In the genomic region with DNA sequence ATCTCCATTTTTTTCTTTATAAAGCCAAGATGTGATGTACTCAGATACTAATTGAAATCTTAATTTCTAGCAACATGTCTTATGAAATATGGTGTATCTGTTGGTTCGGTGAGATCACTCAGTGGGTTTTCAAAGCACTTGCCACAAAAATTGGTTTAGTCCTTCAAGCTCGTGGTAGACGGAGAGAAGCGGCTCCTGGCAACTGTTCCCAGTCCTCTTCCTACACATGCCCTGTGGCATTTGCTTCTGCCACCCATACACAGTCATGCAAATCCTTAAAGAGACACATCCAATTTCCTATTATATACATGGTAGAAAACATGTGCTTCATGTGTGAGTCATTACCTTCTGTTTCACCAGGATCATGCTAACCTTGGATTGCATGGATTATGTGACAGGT, we compare ENCODE assay signal across 18 mouse cellular contexts. TPM values are rescaled to one million over a fixed set of nuclear protein-coding genes. Genes with fewer than 3 reads are reported as not detected.
DNase-seq lines count a peak whose midpoint lies in the region; ATAC-seq and TF ChIP-seq lines count a peak whose summit lies in the region.
"Had no signal": no experiment of that assay in that cellular context is flagged by ENCODE, and none has a peak within 500 bp of the region (broad histone marks: within the 10 kb centered on the region; RNA-seq: fewer than 3 reads in every experiment).

No protein-coding gene starts in this region.

- no peak for ATAC-seq in heart, embryonic 16.5 days (replicated peaks; ENCODE audit: extremely low read depth, insufficient read depth, low FRiP score)
- no peak for ATAC-seq in liver, embryonic 11.5 days (replicated peaks; ENCODE audit: low FRiP score)
- ATAC-seq: inflammation-experienced regulatory T-cells, adult 6 months; Patski had no signal

- H3K4me2 ChIP-seq in heart, embryonic 16.5 days (ENCODE audit: low read depth, low read length) = peak overlapping the region; percentile 48; the same call in 1 of the 2 replicates
- no peak overlapping the region for H3K4me2 ChIP-seq in liver, embryonic 11.5 days
- H3K4me2 ChIP-seq: limb, embryonic 12.5 days had no signal

- WGBS in heart, embryonic 16.5 days = 67% methylated on average over 4 of the region's 4 CpGs
- 72% methylated on average over 4 of the region's 4 CpGs for WGBS in liver, adult 2 months
- 85% methylated on average over 4 of the region's 4 CpGs for WGBS in liver, embryonic 11.5 days
- WGBS in small intestine, adult 2 months = 37% methylated on average over 4 of the region's 4 CpGs

- TF ChIP-seq POLR2A in liver, adult 2 months (IDR thresholded peaks at IDR 0.05; ENCODE audit: extremely low read depth, insufficient read depth, low read length) = no peak
- no peak for TF ChIP-seq POLR2A in bone marrow macrophage, adult 2 months (IDR thresholded peaks at IDR 0.05; ENCODE audit: borderline replicate concordance, low read depth, low read length)
- TF ChIP-seq POLR2A in small intestine, adult 2 months (IDR thresholded peaks at IDR 0.05; ENCODE audit: low read depth, low read length) = no peak

- no peaks in the 10 kb centered on the region for H3K27me3 ChIP-seq in heart, embryonic 16.5 days (ENCODE audit: control insufficient read depth, insufficient read depth, low read length)
- H3K27me3 ChIP-seq in liver, adult 2 months (ENCODE audit: control insufficient read depth, insufficient read depth, low read length) = no peaks in the 10 kb centered on the region
- H3K27me3 ChIP-seq in liver, embryonic 11.5 days (replicated peaks; ENCODE audit: control insufficient read depth, insufficient read depth, low read length) = no peaks in the 10 kb centered on the region
- no peaks in the 10 kb centered on the region for H3K27me3 ChIP-seq in small intestine, adult 2 months (ENCODE audit: control insufficient read depth, insufficient read depth, low read length)
- H3K27me3 ChIP-seq: limb, embryonic 12.5 days; lung, embryonic 15.5 days; neural tube, embryonic 15.5 days; Patski had no signal

- H3K79me2 ChIP-seq in liver, adult 2 months (ENCODE audit: control insufficient read depth, insufficient read depth, low read length) = peaks cover 35% of the 10 kb centered on the region

- H3K36me3 ChIP-seq in heart, embryonic 16.5 days (ENCODE audit: control insufficient read depth, insufficient read depth) = peaks cover 22% of the 10 kb centered on the region
- H3K36me3 ChIP-seq in liver, adult 2 months (ENCODE audit: control insufficient read depth, insufficient read depth, low read length) = 0 out of 2 replicates have a peak, but pooled peaks cover 3% of the 10 kb centered on the region
- peaks cover 2% of the 10 kb centered on the region; the same call in 1 of the 2 replicates for H3K36me3 ChIP-seq in liver, embryonic 11.5 days (ENCODE audit: control insufficient read depth, insufficient read depth, low read length)
- H3K36me3 ChIP-seq in small intestine, adult 2 months (ENCODE audit: control insufficient read depth, insufficient read depth, low read length) = peaks cover 22% of the 10 kb centered on the region

- no peak overlapping the region for H3K4me3 ChIP-seq in heart, embryonic 16.5 days (ENCODE audit: low read length)
- H3K4me3 ChIP-seq in liver, adult 2 months (ENCODE audit: insufficient read depth, low read depth, low read length) = no peak overlapping the region
- H3K4me3 ChIP-seq in liver, embryonic 11.5 days (ENCODE audit: low read depth, low read length) = no peak overlapping the region
- H3K4me3 ChIP-seq in bone marrow macrophage, adult 2 months (ENCODE audit: insufficient read depth, low read length) = no peak overlapping the region
- H3K4me3 ChIP-seq in small intestine, adult 2 months (ENCODE audit: low read depth, low read length) = no peak overlapping the region
- H3K4me3 ChIP-seq: hindbrain, embryonic 10.5 days; limb, embryonic 12.5 days; lung, embryonic 15.5 days; neural tube, embryonic 15.5 days had no signal

- TF ChIP-seq CTCF in liver, adult 2 months (IDR thresholded peaks at IDR 0.05; ENCODE audit: low read depth, low read length) = no peak
- TF ChIP-seq CTCF in bone marrow macrophage, adult 2 months (IDR thresholded peaks at IDR 0.05; ENCODE audit: low read depth, low read length) = no peak
- TF ChIP-seq CTCF in small intestine, adult 2 months (IDR thresholded peaks at IDR 0.05; ENCODE audit: extremely low read depth, insufficient read length, insufficient replicate concordance, low read depth, low read length) = no peak

- no peaks in the 10 kb centered on the region for H3K9me3 ChIP-seq in heart, embryonic 16.5 days (replicated peaks; ENCODE audit: control insufficient read depth, low read length)
- no peaks in the 10 kb centered on the region for H3K9me3 ChIP-seq in liver, embryonic 11.5 days (ENCODE audit: control insufficient read depth, low read length)
- H3K9me3 ChIP-seq: hindbrain, embryonic 10.5 days; limb, embryonic 12.5 days; lung, embryonic 15.5 days; neural tube, embryonic 15.5 days had no signal

- no peak overlapping the region for H3K9ac ChIP-seq in heart, embryonic 16.5 days (ENCODE audit: low read length)
- no peak overlapping the region for H3K9ac ChIP-seq in liver, adult 2 months (ENCODE audit: low read depth, low read length)
- H3K9ac ChIP-seq in liver, embryonic 11.5 days (ENCODE audit: low read depth, low read length) = no peak overlapping the region
- H3K9ac ChIP-seq: limb, embryonic 12.5 days; lung, embryonic 15.5 days; neural tube, embryonic 15.5 days had no signal

- DNase-seq in heart, adult 8-10 months (ENCODE audit: low spot score) = no peak
- no peak for DNase-seq in liver, adult 2 months (ENCODE audit: extremely low read depth, low read depth, low spot score)
- no peak for DNase-seq in liver, embryonic 11.5 days (ENCODE audit: low spot score)
- no peak for DNase-seq in thymus, postnatal 25 days
- no peak for DNase-seq in cerebellum, adult 11-12 months
- DNase-seq: cerebellum, adult 18-20 months; embryo, embryonic 11 days; right cerebral cortex, adult 18-20 months had no signal

- peaks cover 50% of the 10 kb centered on the region for H3K4me1 ChIP-seq in heart, embryonic 16.5 days (ENCODE audit: control insufficient read depth, insufficient read depth, low read length)
- H3K4me1 ChIP-seq in liver, adult 2 months (ENCODE audit: control insufficient read depth, insufficient read depth, low read length) = peaks cover 48% of the 10 kb centered on the region
- H3K4me1 ChIP-seq in liver, embryonic 11.5 days (replicated peaks; ENCODE audit: control insufficient read depth, insufficient read depth, low read length) = peaks cover 37% of the 10 kb centered on the region
- H3K4me1 ChIP-seq in bone marrow macrophage, adult 2 months (ENCODE audit: control insufficient read depth, insufficient read depth, low read length) = peaks cover 47% of the 10 kb centered on the region
- peaks cover 38% of the 10 kb centered on the region for H3K4me1 ChIP-seq in small intestine, adult 2 months (ENCODE audit: control insufficient read depth, insufficient read depth, insufficient read length, low read length)

- peak overlapping the region; percentile 92 for H3K27ac ChIP-seq in heart, embryonic 16.5 days (ENCODE audit: low read length)
- H3K27ac ChIP-seq in liver, adult 2 months (replicated peaks; ENCODE audit: insufficient read depth, low read depth, low read length) = peak overlapping the region; percentile 43
- H3K27ac ChIP-seq in liver, embryonic 11.5 days (ENCODE audit: low read depth, low read length) = no peak overlapping the region
- H3K27ac ChIP-seq in bone marrow macrophage, adult 2 months (ENCODE audit: insufficient read depth, low read depth, low read length) = peak overlapping the region; percentile 7
- peak overlapping the region; percentile 100 for H3K27ac ChIP-seq in small intestine, adult 2 months (ENCODE audit: insufficient read depth, low read depth, low read length)
- H3K27ac ChIP-seq: neural tube, embryonic 15.5 days had no signal

RNA-seq across cellular contexts. Expression of a gene that starts 4.5 kb away (rescaled TPM):
- 75.1 and 86.8 TPM in 2 replicates for polyA plus RNA-seq in heart, embryonic 16.5 days (2015; fragmentation: Nextera tagmentation; extraction: Ambion mirVana)
- total RNA-seq in heart, adult 8-10 months (2022) = 100 to 1,000 TPM in 3 of 4 experiments, 10 to 100 TPM in 1; 87.1 to 122 (median 111) TPM
- 27.9 and 41.8 TPM in 2 replicates for total RNA-seq in liver, adult 2 months (2014; rRNA removed)
- polyA plus RNA-seq in liver, adult 2 months (2012; rRNA removed) = 70.9 and 87.9 TPM in 2 replicates
- 36.3 and 45.8 TPM in 2 replicates for polyA plus RNA-seq in liver, embryonic 11.5 days (2014; fragmentation: Nextera tagmentation; extraction: Ambion mirVana)
- 45.4 and 47.3 TPM in 2 replicates for polyA plus RNA-seq in bone marrow macrophage, adult 2 months (2012; ENCODE audit: insufficient read depth, insufficient read length, missing spikeins)
- 84.3 and 194 TPM in 2 replicates for polyA plus RNA-seq in small intestine, adult 2 months (2012; rRNA removed)

RNA-seq across cellular contexts. Expression of a gene that starts 27.3 kb away (rescaled TPM):
- 62.8 and 69.4 TPM in 2 replicates for polyA plus RNA-seq in heart, embryonic 16.5 days (2015; fragmentation: Nextera tagmentation; extraction: Ambion mirVana)
- total RNA-seq in heart, adult 8-10 months (2022) = 1 to 10 TPM; 1.5 to 2.9 (median 2.1) TPM
- 6.1 and 10.7 TPM in 2 replicates for total RNA-seq in liver, adult 2 months (2014; rRNA removed)
- polyA plus RNA-seq in liver, adult 2 months (2012; rRNA removed) = 11.1 and 12.3 TPM in 2 replicates
- 121 and 131 TPM in 2 replicates for polyA plus RNA-seq in liver, embryonic 11.5 days (2014; fragmentation: Nextera tagmentation; extraction: Ambion mirVana)
- 16.9 and 27.2 TPM in 2 replicates for polyA plus RNA-seq in bone marrow macrophage, adult 2 months (2012; ENCODE audit: insufficient read depth, insufficient read length, missing spikeins)
- polyA plus RNA-seq in small intestine, adult 2 months (2012; rRNA removed) = 8.5 and 20.8 TPM in 2 replicates

RNA-seq across cellular contexts. Expression of a gene that starts 42.7 kb away (rescaled TPM):
- 6.1 and 9.2 TPM in 2 replicates for polyA plus RNA-seq in heart, embryonic 16.5 days (2015; fragmentation: Nextera tagmentation; extraction: Ambion mirVana)
- 1 to 10 TPM; 5.0 to 7.0 (median 6.3) TPM for total RNA-seq in heart, adult 8-10 months (2022)
- total RNA-seq in liver, adult 2 months (2014; rRNA removed) = 1.5 and 1.8 TPM in 2 replicates
- polyA plus RNA-seq in liver, adult 2 months (2012; rRNA removed) = 2.5 and 4.5 TPM in 2 replicates
- polyA plus RNA-seq in liver, embryonic 11.5 days (2014; fragmentation: Nextera tagmentation; extraction: Ambion mirVana) = 1.4 and 2.2 TPM in 2 replicates
- polyA plus RNA-seq in bone marrow macrophage, adult 2 months (2012; ENCODE audit: insufficient read depth, insufficient read length, missing spikeins) = 1.4 and 2.3 TPM in 2 replicates
- 22.9 and 67.6 TPM in 2 replicates for polyA plus RNA-seq in small intestine, adult 2 months (2012; rRNA removed)

RNA-seq across cellular contexts. Expression of a gene that starts 52.2 kb away (rescaled TPM):
- 0.04 and 0.05 TPM in 2 replicates for polyA plus RNA-seq in heart, embryonic 16.5 days (2015; fragmentation: Nextera tagmentation; extraction: Ambion mirVana)
- under 1 TPM; 0.03 to 0.11 (median 0.06) TPM for total RNA-seq in heart, adult 8-10 months (2022)
- total RNA-seq in liver, adult 2 months (2014; rRNA removed) = 0.09 and 0.13 TPM in 2 replicates
- polyA plus RNA-seq in liver, adult 2 months (2012; rRNA removed) = 0.05 and 0.06 TPM in 2 replicates
- 0.01 and 0.17 TPM in 2 replicates for polyA plus RNA-seq in liver, embryonic 11.5 days (2014; fragmentation: Nextera tagmentation; extraction: Ambion mirVana)
- 0.28 and 0.32 TPM in 2 replicates for polyA plus RNA-seq in bone marrow macrophage, adult 2 months (2012; ENCODE audit: insufficient read depth, insufficient read length, missing spikeins)
- polyA plus RNA-seq in small intestine, adult 2 months (2012; rRNA removed) = 0.05 and 0.14 TPM in 2 replicates
- total RNA-seq: megakaryocyte-erythroid progenitor cell, adult 5-6 weeks had no signal
- polyA plus RNA-seq: Patski had no signal
